Mouse (Mus musculus): Measurements from ENCODE around the gene Lin7c. TPM values are rescaled to one million over a fixed set of nuclear protein-coding genes. Genes with fewer than 3 reads are reported as not detected.

The Lin7c gene
- 36.1 and 38.4 TPM in 2 replicates for polyA plus RNA-seq (2015; fragmentation: Nextera tagmentation; extraction: Ambion mirVana)

DNA sequence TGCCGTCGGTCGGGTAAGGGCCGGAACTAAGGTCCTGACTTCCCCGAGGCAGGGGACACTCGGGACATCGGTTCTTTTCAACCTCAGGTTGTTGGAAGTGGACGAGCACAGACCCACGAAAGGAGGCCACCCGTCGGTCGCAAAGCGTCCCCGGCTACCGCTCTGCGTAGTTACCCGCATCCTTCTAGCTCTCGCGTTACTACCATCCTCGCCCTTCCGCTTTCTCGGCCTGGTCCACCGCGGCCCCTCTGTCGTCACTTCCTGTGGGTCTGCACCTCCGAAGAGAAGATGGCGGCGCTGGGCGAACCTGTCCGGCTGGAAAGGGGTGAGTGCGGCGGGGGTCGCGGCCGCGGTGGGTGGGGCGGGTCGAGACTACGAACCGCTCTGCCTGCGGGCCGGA, at the start of gene Lin7c:
TSS of gene Lin7c (plus strand) at position 257 of the 400 bp plus-strand sequence.
- Histone ChIP-seq H3K27me3 (ENCODE audit: control insufficient read depth, insufficient read depth, low read length) (no peaks in the 10 kb centered on the region), H3K9me3 (ENCODE audit: control insufficient read depth, low read length) (no peaks in the 10 kb centered on the region), H3K27ac (replicated peaks) (peak within 1 kb of the TSS; percentile 93), H3K4me1 (replicated peaks; ENCODE audit: control insufficient read depth, insufficient read depth) (peaks cover 3% of the 10 kb centered on the region; the same call in 1 of the 2 replicates), H3K36me3 (ENCODE audit: control insufficient read depth, insufficient read depth, low read length) (peaks cover 7% of the 10 kb centered on the region), H3K4me3 (ENCODE audit: low read depth, low read length) (peak within 1 kb of the TSS; percentile 99), H3K4me2 (replicated peaks; ENCODE audit: low read depth) (peak within 1 kb of the TSS; percentile 75), H3K9ac (ENCODE audit: low read length) (peak within 1 kb of the TSS; percentile 98)
- ATAC-seq (ENCODE audit: low FRiP score, low TSS enrichment) (peak; percentile 100), DNase-seq (ENCODE audit: low spot score) (peak; percentile 95)
- TF ChIP-seq CTCF (IDR thresholded peaks at IDR 0.05; ENCODE audit: low read depth) (peak; percentile 5; the same call in 1 of the 2 replicates), EP300 (optimal IDR thresholded peaks at IDR 0.05) (no peak)
- 1% methylated on average over 33 of the region's 42 CpGs for WGBS

GRCm38 (mm10) chr2:109846401-109846800, 44.3 kb upstream of the Lin7c start:
- ATAC-seq (ENCODE audit: low FRiP score, low TSS enrichment), result no peak
- Histone ChIP-seq H3K36me3 (ENCODE audit: control insufficient read depth, insufficient read depth, low read length) (no peaks in the 10 kb centered on the region), H3K9me3 (ENCODE audit: control insufficient read depth, low read length) (no peaks in the 10 kb centered on the region), H3K27ac (replicated peaks) (no peak overlapping the region), H3K4me3 (ENCODE audit: low read depth, low read length) (no peak overlapping the region), H3K9ac (ENCODE audit: low read length) (no peak overlapping the region), H3K4me1 (replicated peaks; ENCODE audit: control insufficient read depth, insufficient read depth) (no peaks in the 10 kb centered on the region), H3K27me3 (ENCODE audit: control insufficient read depth, insufficient read depth, low read length) (no peaks in the 10 kb centered on the region), H3K4me2 (replicated peaks; ENCODE audit: low read depth) (no peak overlapping the region)
- no peak for TF ChIP-seq EP300 (optimal IDR thresholded peaks at IDR 0.05)
- TF ChIP-seq CTCF (IDR thresholded peaks at IDR 0.05; ENCODE audit: low read depth), result no peak
- WGBS, result 41% methylated on average over 4 of the region's 4 CpGs
- no peak for DNase-seq (ENCODE audit: low spot score)

- no peaks in the 10 kb centered on the region for H3K9me3 ChIP-seq (ENCODE audit: control insufficient read depth, low read length)
- no peak overlapping the region for H3K27ac ChIP-seq (replicated peaks)
- ATAC-seq (ENCODE audit: low FRiP score, low TSS enrichment) (no peak), DNase-seq (ENCODE audit: low spot score) (no peak)
- H3K27me3 ChIP-seq (ENCODE audit: control insufficient read depth, insufficient read depth, low read length), result no peaks in the 10 kb centered on the region
- TF ChIP-seq CTCF (IDR thresholded peaks at IDR 0.05; ENCODE audit: low read depth) (no peak), EP300 (optimal IDR thresholded peaks at IDR 0.05) (no peak)
- H3K4me1 ChIP-seq (replicated peaks; ENCODE audit: control insufficient read depth, insufficient read depth), result no peaks in the 10 kb centered on the region
- H3K9ac ChIP-seq (ENCODE audit: low read length), result no peak overlapping the region
- H3K4me3 ChIP-seq (ENCODE audit: low read depth, low read length), result no peak overlapping the region
- H3K4me2 ChIP-seq (replicated peaks; ENCODE audit: low read depth), result no peak overlapping the region
- H3K36me3 ChIP-seq (ENCODE audit: control insufficient read depth, insufficient read depth, low read length), result no peaks in the 10 kb centered on the region
- 47% methylated on average over 4 of the region's 4 CpGs for WGBS
Observed at GRCm38 (mm10) chr2:109848305-109848704, 42.3 kb upstream of the Lin7c start.

GRCm38 (mm10) chr2:109848715-109849114, 41.9 kb upstream of the Lin7c start:
- no peak overlapping the region for H3K27ac ChIP-seq (replicated peaks)
- WGBS, result 38% methylated on average over 8 of the region's 8 CpGs
- H3K4me2 ChIP-seq (replicated peaks; ENCODE audit: low read depth), result no peak overlapping the region
- ATAC-seq (ENCODE audit: low FRiP score, low TSS enrichment) (no peak), DNase-seq (ENCODE audit: low spot score) (no peak)
- H3K4me3 ChIP-seq (ENCODE audit: low read depth, low read length), result no peak overlapping the region
- H3K9ac ChIP-seq (ENCODE audit: low read length), result no peak overlapping the region
- no peaks in the 10 kb centered on the region for H3K36me3 ChIP-seq (ENCODE audit: control insufficient read depth, insufficient read depth, low read length)
- H3K4me1 ChIP-seq (replicated peaks; ENCODE audit: control insufficient read depth, insufficient read depth), result no peaks in the 10 kb centered on the region
- no peaks in the 10 kb centered on the region for H3K27me3 ChIP-seq (ENCODE audit: control insufficient read depth, insufficient read depth, low read length)
- TF ChIP-seq EP300 (optimal IDR thresholded peaks at IDR 0.05) (no peak), CTCF (IDR thresholded peaks at IDR 0.05; ENCODE audit: low read depth) (no peak)
- H3K9me3 ChIP-seq (ENCODE audit: control insufficient read depth, low read length), result no peaks in the 10 kb centered on the region

DNA sequence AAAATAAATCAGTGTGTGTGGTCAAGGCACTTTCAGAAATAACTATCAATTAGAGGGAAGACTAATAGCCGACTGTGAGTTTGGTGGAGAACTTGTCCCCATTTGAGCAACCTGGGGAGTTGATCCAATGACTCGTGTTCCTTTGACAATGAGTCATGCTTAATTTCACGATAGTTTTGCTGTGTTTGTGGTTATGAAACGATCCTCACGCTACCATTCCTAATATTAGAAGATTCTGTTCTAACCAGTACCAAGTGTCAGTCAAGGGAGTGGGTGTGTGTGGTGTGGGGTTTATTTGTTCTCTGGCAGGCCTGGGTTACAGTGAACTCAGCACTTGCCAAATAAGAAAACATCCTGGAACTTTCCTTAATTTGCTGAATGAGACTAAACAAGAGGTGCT, 35.1 kb upstream of the Lin7c start:
- no peak overlapping the region for H3K27ac ChIP-seq (replicated peaks)
- 58% methylated on average over 5 of the region's 5 CpGs for WGBS
- TF ChIP-seq EP300 (optimal IDR thresholded peaks at IDR 0.05), result no peak
- no peak for TF ChIP-seq CTCF (IDR thresholded peaks at IDR 0.05; ENCODE audit: low read depth)

GRCm38 (mm10) chr2:109859671-109860070, 31.0 kb upstream of the Lin7c start:
- Histone ChIP-seq H3K4me2 (replicated peaks; ENCODE audit: low read depth) (no peak overlapping the region), H3K9ac (ENCODE audit: low read length) (no peak overlapping the region), H3K4me3 (ENCODE audit: low read depth, low read length) (no peak overlapping the region), H3K36me3 (ENCODE audit: control insufficient read depth, insufficient read depth, low read length) (no peaks in the 10 kb centered on the region), H3K27ac (replicated peaks) (no peak overlapping the region), H3K4me1 (replicated peaks; ENCODE audit: control insufficient read depth, insufficient read depth) (no peaks in the 10 kb centered on the region), H3K9me3 (ENCODE audit: control insufficient read depth, low read length) (no peaks in the 10 kb centered on the region), H3K27me3 (ENCODE audit: control insufficient read depth, insufficient read depth, low read length) (no peaks in the 10 kb centered on the region)
- 47% methylated on average over 2 of the region's 2 CpGs for WGBS
- no peak for ATAC-seq (ENCODE audit: low FRiP score, low TSS enrichment)
- TF ChIP-seq CTCF (IDR thresholded peaks at IDR 0.05; ENCODE audit: low read depth) (no peak), EP300 (optimal IDR thresholded peaks at IDR 0.05) (no peak)
- no peak for DNase-seq (ENCODE audit: low spot score)

More for the DNA sequence above, 35.1 kb upstream of the Lin7c start:
- no peaks in the 10 kb centered on the region for H3K4me1 ChIP-seq (replicated peaks; ENCODE audit: control insufficient read depth, insufficient read depth)
- no peak overlapping the region for H3K4me3 ChIP-seq (ENCODE audit: low read depth, low read length)
- no peak overlapping the region for H3K9ac ChIP-seq (ENCODE audit: low read length)
- H3K4me2 ChIP-seq (replicated peaks; ENCODE audit: low read depth), result no peak overlapping the region
- no peaks in the 10 kb centered on the region for H3K36me3 ChIP-seq (ENCODE audit: control insufficient read depth, insufficient read depth, low read length)
- no peaks in the 10 kb centered on the region for H3K9me3 ChIP-seq (ENCODE audit: control insufficient read depth, low read length)
- no peak for DNase-seq (ENCODE audit: low spot score)
- no peak for ATAC-seq (ENCODE audit: low FRiP score, low TSS enrichment)
- no peaks in the 10 kb centered on the region for H3K27me3 ChIP-seq (ENCODE audit: control insufficient read depth, insufficient read depth, low read length)
